Mouse (Mus musculus) limb, embryonic 10.5 days (tissue): ENCODE measurements at regions not wholly inside any gene's neighbourhood (a gene's known extent, or its start where the extent isn't known, plus 50 kb on each side); places are given as distances from the start of the nearest gene placed in this dataset.
A peak's percentile ranks its signal among the peaks of the same experiment; 100 is the strongest.

Experiments
- DNase-seq: peaks from one replicate; pipeline ENCODE4 v3.0.0-alpha.2; 2017; ENCODE audit warnings: low spot score
- H3K27ac ChIP-seq: fragments of 300-500 bp; sonication (generic); 2 replicates; pipeline ENCODE4 v1.5.1; 2016; ENCODE audit warnings: mild to moderate bottlenecking
- H3K27me3 ChIP-seq: fragments of 300-500 bp; sonication (generic); 2 replicates; pipeline ENCODE4 v1.6.1; 2016; ENCODE audit warnings: low read depth, mild to moderate bottlenecking; ENCODE audit not compliant: poor library complexity, severe bottlenecking
- H3K36me3 ChIP-seq: fragments of 300-500 bp; sonication (generic); 2 replicates; pipeline ENCODE4 v1.6.1; 2016; ENCODE audit warnings: mild to moderate bottlenecking, moderate library complexity
- H3K4me1 ChIP-seq: fragments of 300-500 bp; sonication (generic); 2 replicates; pipeline ENCODE4 v1.6.1; 2016
- H3K4me3 ChIP-seq: fragments of 300-500 bp; sonication (generic); 2 replicates; pipeline ENCODE4 v1.5.1; 2016; ENCODE audit warnings: mild to moderate bottlenecking, moderate library complexity
- H3K9me3 ChIP-seq: fragments of 300-500 bp; sonication (generic); replicated peaks from 2 replicates; pipeline ENCODE4 v1.6.1; 2016; ENCODE audit warnings: mild to moderate bottlenecking
- WGBS: fragments of 180-500 bp; shearing (Covaris S2); methylation state at CpG from one replicate; pipeline ENCODE4 v1.1.7; 2016; 5-methylcytosine and 5-hydroxymethylcytosine counted together

DNA sequence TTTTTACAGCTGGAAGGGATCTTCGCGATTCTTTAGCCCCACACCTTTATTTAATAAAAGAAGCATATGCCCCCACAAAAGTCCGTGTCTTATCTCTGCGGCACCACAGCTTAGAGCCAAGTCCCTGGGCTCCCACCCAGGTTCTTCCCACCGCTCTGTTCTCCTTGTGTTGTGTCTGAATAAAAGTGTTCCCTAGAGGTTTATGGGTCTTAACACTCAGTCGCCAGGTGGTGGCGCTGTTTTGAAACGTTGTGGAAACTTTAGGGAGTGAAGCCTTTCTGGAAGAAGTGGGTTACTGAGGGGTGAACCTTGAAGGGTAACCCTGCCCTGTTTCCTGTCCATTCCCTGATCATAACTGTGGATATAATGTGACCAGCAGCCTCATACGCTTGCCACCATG lies 424.5 kb upstream of the Id4 start:
- 47% methylated on average over 9 of the region's 9 CpGs for WGBS
- peak; percentile 47 for DNase-seq
- no peak overlapping the region for H3K27ac ChIP-seq
- H3K36me3 ChIP-seq = no peaks in the 10 kb centered on the region
- no peak overlapping the region for H3K4me3 ChIP-seq
- H3K4me1 ChIP-seq = no peaks in the 10 kb centered on the region
- H3K27me3 ChIP-seq = no peaks in the 10 kb centered on the region
- no peaks in the 10 kb centered on the region for H3K9me3 ChIP-seq

DNA sequence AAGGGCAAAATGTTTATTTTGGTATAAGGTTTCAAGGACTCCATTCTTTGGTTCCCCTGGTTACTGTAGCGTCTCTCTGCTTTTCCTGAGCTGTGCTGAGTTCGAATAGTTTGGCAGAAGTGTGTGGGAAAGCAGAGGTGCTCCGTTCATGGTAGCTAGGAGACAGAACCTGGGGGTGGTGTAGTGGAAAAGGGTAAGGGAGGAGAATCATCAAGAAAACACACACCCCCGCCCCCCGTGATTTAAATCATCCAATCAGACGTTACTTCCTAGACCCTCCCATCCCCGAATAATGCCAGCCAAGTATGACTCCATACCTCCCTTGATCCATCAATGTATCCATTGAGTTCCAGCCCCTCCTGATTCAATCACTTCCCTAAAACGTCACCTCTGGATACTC lies 418.6 kb upstream of the Id4 start:
- WGBS = 89% methylated on average over 8 of the region's 8 CpGs
- H3K27ac ChIP-seq = no peak overlapping the region
- no peak overlapping the region for H3K4me3 ChIP-seq
- no peaks in the 10 kb centered on the region for H3K36me3 ChIP-seq
- H3K4me1 ChIP-seq = no peaks in the 10 kb centered on the region
- no peak for DNase-seq
- no peaks in the 10 kb centered on the region for H3K9me3 ChIP-seq
- H3K27me3 ChIP-seq = no peaks in the 10 kb centered on the region

DNA sequence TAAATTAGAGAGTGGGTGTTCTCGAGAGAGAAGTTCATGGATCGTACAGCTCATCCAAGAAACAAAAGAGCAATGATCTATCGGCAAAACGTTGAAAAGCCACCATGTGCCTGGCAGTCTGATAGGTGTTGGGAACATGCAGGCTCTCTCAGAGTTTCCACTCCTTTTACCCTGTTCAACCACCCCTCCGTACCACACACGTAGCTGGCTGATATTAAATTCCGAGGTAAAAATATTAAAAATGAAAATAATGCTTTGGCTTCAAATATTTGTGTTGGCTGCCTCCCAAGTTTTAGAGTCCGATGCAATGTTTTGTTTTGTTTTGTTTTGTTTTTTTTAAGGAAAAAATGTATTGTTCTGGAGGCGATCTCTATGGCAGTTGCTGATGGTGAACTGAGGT lies 418.0 kb upstream of the Id4 start:
- Histone ChIP-seq H3K27ac (no peak overlapping the region), H3K27me3 (no peaks in the 10 kb centered on the region), H3K4me1 (no peaks in the 10 kb centered on the region)

DNA sequence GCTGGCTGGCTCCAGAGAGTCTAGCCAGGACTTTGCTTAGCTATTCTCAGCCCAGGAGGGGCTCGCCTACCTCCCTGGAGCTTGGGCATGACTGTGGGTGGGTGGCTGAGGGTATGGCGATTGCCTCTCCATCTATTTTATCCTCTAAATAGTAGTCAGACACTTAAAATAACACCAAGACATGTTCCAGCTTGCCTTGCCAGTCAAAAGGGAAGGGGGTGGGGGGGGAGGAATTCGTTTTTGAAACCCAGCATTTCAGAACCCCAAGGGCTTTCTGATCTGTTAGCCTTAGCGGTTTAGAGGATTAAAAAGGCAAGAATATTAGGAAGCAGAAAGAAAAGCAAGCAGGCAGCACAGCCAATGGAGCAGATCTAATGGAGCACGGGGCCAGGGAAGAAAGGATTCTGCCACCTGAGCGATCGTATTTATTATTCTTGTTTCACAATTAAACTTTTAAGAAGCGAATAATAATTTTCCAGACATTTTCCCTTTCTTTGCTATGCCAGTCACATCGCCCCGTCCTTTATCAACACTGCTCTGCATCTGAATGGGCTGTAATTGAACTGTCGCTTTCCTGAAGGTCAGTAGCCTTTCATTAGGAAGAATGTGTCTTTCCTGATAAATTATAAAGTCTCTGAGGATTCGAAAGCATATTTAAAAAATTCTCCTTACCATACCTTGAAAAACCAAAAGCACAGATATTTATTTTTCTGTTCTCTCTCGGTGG lies 417.3 kb upstream of the Id4 start:
- Histone ChIP-seq H3K27ac (no peak overlapping the region), H3K4me3 (no peak overlapping the region), H3K9me3 (no peaks in the 10 kb centered on the region), H3K27me3 (no peaks in the 10 kb centered on the region), H3K4me1 (peaks cover 5% of the 10 kb centered on the region; the same call in 1 of the 2 replicates), H3K36me3 (no peaks in the 10 kb centered on the region)
- DNase-seq = no peak
- 71% methylated on average over 13 of the region's 13 CpGs for WGBS

More for the DNA sequence above, 418.0 kb upstream of the Id4 start:
- no peaks in the 10 kb centered on the region for H3K9me3 ChIP-seq
- no peak overlapping the region for H3K4me3 ChIP-seq
- 94% methylated on average over 9 of the region's 9 CpGs for WGBS
- no peaks in the 10 kb centered on the region for H3K36me3 ChIP-seq
- no peak for DNase-seq

DNA sequence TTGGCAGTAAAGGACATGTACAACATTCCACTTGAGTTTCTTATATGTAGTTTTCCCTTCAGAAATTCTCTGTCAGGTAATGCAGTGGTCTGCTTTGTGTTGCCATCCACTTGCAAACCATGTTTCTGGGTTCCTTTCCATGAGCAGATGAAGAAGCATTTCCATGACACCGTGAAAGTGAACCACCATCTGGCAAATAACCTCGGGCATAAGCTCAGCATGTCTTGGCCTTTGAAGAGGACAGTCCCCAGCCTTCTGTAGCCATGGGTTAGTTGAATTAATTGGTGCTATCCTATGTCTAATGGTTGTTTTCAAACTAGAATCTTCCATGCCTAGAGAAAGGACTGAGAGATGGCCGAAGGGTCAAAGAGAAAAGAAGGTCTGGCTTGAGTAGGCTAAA lies 414.3 kb upstream of the Id4 start:
- no peak overlapping the region for H3K27ac ChIP-seq
- H3K9me3 ChIP-seq = no peaks in the 10 kb centered on the region
- H3K4me3 ChIP-seq = no peak overlapping the region
- DNase-seq = no peak
- no peaks in the 10 kb centered on the region for H3K36me3 ChIP-seq
- no peaks in the 10 kb centered on the region for H3K27me3 ChIP-seq
- peaks cover 6% of the 10 kb centered on the region; the same call in 1 of the 2 replicates for H3K4me1 ChIP-seq
- 93% methylated on average over 3 of the region's 3 CpGs for WGBS

DNA sequence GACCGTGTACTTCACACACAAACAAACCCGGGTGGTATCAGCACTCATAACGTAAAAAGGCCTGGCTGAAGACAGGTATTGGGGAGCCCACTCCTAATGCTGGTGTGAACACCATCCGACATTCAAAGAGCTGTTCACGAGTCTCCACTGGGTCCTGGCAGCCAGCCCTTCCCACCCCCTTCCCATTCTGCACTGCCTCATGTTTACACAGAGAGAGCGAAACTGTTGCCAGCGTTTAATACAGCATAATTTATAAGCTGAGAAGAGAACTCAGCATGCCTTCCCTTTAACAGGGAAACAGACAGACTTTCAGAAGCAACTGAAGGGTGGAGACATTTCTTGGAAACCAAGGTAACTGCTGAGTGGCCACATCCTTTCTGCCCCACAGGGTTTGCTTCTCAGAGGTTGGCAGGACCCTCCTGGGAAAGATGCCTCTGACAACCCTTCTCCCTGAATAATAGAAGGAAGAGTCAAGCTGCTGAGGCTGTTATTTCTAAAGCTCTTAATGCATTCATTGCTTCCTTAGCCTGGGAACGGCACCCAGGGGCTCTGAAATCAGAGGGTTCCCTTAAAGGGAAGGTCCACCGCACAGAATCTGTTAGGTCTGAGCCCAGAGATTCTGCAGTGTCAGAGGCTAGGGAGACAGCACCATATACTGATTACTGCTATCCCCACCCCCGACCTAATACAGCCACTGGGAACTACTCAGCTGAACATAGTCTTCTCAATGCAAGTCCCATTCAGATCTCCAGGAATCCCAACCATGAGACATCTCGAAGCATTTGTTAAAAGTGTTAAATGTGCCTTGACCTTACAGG lies 412.4 kb upstream of the Id4 start:
- H3K36me3 ChIP-seq = no peaks in the 10 kb centered on the region
- H3K27ac ChIP-seq = no peak overlapping the region
- no peaks in the 10 kb centered on the region for H3K27me3 ChIP-seq
- DNase-seq = no peak
- 77% methylated on average over 11 of the region's 11 CpGs for WGBS
- H3K9me3 ChIP-seq = no peaks in the 10 kb centered on the region
- H3K4me3 ChIP-seq = no peak overlapping the region
- H3K4me1 ChIP-seq = peaks cover 6% of the 10 kb centered on the region; the same call in 1 of the 2 replicates

DNA sequence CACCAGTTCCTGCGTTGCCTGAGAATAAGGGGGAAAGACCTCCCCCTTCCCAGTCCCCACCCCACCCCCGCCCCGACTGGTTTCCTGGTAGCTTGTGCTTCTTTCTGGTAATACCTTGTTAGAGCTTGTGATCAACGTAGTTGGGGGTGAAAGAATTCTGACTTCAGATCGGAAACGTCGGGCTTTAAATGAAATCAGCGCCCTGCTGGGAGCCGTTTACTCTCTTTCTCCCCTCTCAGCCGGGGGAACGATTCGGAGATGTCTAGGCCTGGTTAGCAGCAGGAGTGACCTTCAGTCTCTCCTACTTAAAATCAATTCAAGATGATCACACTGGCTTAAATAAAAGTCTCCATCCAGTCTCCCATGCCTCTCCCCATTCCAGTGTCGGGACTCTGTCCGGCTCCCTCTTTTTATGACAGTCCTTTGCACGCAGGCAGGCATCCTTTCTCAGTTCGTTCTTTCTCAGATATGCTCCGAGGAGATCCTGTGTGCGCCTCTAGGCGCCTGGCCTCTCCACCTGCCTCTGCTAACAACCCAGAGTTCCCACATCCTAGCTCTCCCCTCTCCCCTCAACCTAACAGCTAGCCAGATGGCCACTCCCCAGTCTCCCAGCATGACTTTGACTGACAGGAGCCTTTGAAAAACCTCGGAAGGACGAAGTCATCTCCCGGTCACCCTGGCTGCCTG lies 405.5 kb upstream of the Id4 start:
- 2% methylated on average over 22 of the region's 22 CpGs for WGBS
- H3K27me3 ChIP-seq = peaks cover 13% of the 10 kb centered on the region; the same call in 1 of the 2 replicates
- DNase-seq = peak; percentile 50
- H3K4me3 ChIP-seq = peak overlapping the region; percentile 36
- peak overlapping the region; percentile 59 for H3K27ac ChIP-seq
- H3K36me3 ChIP-seq = no peaks in the 10 kb centered on the region
- no peaks in the 10 kb centered on the region for H3K9me3 ChIP-seq
- peaks cover 18% of the 10 kb centered on the region for H3K4me1 ChIP-seq

DNA sequence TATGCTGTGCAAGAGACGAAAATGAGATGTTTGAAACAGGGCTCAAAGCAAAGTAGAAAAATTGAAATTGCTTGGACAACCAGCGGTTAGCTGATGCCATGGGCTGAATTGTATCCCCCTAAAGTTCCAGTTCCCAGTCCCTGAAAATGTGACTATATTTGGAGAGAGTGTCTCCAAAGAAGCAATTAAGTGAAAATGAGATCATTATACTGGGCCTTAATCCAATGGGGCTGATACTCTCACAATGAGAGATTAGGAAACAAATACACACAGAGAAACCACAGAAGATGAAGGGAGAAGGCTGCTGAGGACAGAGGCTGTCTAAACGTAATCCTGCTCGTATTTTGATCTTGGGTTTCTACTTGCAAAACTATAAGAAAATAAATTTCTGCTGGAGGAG lies 402.1 kb upstream of the Id4 start:
- Histone ChIP-seq H3K9me3 (no peaks in the 10 kb centered on the region), H3K4me1 (peaks cover 18% of the 10 kb centered on the region), H3K36me3 (no peaks in the 10 kb centered on the region), H3K27me3 (peaks cover 13% of the 10 kb centered on the region; the same call in 1 of the 2 replicates), H3K4me3 (no peak overlapping the region), H3K27ac (no peak overlapping the region)
- 94% methylated on average over 4 of the region's 4 CpGs for WGBS
- DNase-seq = no peak

DNA sequence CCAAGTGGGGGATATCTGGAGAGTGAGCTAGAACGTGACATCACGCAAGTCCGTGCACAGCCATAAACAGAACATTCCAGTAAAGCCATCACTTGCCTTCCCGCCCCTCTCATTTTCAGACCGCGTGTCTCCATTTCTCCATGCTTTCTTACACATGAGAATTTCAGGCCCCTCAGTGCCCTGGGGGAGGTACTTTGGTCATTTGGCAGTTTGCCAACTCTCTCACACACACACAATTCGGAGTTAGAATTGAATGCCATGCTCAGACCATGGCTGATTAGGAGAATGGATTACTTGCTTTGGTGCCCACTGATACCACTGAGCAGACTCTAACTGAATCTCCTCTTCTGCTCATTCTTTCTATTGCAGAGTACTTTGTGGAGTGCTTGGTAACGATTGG lies 400.7 kb upstream of the Id4 start:
- peaks cover 3% of the 10 kb centered on the region; the same call in 1 of the 2 replicates for H3K27me3 ChIP-seq
- H3K4me3 ChIP-seq = no peak overlapping the region
- H3K27ac ChIP-seq = no peak overlapping the region
- H3K36me3 ChIP-seq = no peaks in the 10 kb centered on the region
- no peak for DNase-seq
- WGBS = 91% methylated on average over 8 of the region's 8 CpGs
- no peaks in the 10 kb centered on the region for H3K9me3 ChIP-seq
- peaks cover 11% of the 10 kb centered on the region for H3K4me1 ChIP-seq

DNA sequence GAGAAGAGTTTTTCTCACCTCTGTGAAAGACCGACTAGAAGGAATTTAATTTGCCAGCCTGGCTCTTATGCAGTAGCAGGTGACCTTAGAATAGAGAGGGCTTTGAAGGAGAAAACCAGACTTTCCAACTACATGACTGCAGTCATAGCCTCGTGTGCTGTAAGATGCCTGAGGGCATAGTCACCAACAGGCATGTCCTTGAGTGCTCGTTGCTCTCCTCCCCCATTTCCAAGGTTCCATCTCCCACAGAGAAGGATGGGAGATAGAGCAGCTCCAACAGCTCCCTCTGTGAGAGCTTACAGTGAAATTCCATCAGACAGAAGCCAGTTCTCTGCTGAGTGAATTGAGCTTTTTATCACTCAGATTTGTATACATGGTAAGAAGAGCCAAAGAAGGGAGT lies 398.1 kb upstream of the Id4 start:
- no peak for DNase-seq
- H3K4me1 ChIP-seq = no peaks in the 10 kb centered on the region
- H3K4me3 ChIP-seq = no peak overlapping the region
- H3K9me3 ChIP-seq = no peaks in the 10 kb centered on the region
- H3K27me3 ChIP-seq = no peaks in the 10 kb centered on the region
- no peaks in the 10 kb centered on the region for H3K36me3 ChIP-seq
- H3K27ac ChIP-seq = no peak overlapping the region
- 67% methylated on average over 3 of the region's 3 CpGs for WGBS

DNA sequence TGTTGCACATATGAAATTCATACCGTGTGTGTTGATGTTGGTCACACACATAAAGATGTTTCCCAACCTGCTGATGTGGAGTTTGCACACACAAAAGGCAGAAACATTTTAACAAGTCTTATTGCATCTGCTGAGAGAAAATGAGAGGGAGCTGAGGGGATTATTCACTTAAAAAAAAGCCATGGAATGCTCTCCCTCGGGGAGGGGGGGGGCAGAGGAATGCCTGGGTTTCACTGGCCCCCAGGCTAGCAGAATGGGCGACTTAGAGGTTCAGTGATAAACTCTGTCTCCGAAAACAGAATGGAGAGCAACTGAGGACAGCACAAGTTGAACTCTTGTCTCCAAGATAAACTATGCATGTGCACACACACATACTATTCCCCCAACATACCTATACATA lies 392.4 kb upstream of the Id4 start:
- Histone ChIP-seq H3K4me3 (no peak overlapping the region), H3K36me3 (no peaks in the 10 kb centered on the region), H3K27me3 (no peaks in the 10 kb centered on the region), H3K27ac (no peak overlapping the region), H3K4me1 (no peaks in the 10 kb centered on the region), H3K9me3 (no peaks in the 10 kb centered on the region)
- DNase-seq = no peak
- WGBS = 70% methylated on average over 4 of the region's 4 CpGs

DNA sequence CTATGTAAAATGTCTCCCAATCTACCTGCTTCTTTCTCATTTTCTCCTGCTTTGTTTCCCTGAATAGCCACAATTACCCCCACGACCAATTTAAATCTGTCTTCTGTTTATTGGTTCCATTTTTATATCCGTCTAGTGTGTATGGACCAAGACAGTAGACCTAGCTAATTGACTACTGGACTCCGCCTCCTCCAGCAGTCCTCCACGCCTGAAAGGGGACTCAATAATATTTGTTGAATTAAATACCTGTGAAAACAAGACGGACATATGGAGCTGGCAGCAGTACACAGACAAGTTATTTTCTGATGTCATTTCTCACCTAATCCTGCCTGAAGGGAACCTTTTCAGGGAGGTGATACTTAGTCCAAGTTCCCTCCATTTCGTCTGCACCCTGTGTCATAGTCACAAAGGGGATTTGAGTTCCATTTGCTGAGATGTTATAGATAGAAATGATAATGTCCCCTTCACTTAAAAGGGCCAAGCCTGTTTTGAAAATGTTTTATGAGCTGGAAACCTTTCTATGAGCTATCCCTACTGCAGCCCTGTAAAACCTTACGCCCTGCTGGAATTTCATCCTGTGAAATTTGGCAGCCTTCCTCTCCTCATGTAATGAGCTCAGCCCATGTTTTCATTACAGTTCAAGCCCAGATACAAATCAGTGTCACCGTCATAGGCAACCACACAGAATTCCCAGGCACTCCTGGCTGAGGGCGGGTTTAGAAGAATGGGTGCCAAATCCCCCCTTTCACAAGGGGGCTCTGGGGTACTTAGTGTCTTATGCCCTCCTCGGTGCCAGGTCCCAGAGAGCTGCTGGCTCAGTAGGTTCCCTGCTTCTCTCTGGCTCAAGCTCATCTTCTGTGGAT lies 391.1 kb upstream of the Id4 start:
- no peaks in the 10 kb centered on the region for H3K36me3 ChIP-seq
- no peak for DNase-seq
- no peak overlapping the region for H3K27ac ChIP-seq
- H3K27me3 ChIP-seq = no peaks in the 10 kb centered on the region
- WGBS = 79% methylated on average over 10 of the region's 10 CpGs
- H3K4me3 ChIP-seq = no peak overlapping the region
- no peaks in the 10 kb centered on the region for H3K4me1 ChIP-seq
- no peaks in the 10 kb centered on the region for H3K9me3 ChIP-seq
